Mouse (Mus musculus) yolk sac, embryonic 10.5 days (tissue): ENCODE data around the gene Rgl2.

Experiments used
- DNase-seq: peaks from one replicate; pipeline ENCODE4 v3.0.0-alpha.2; 2017; ENCODE audit warnings: low spot score

Rgl2 gene

GRCm38 (mm10) chr17:33908331-33909076 lies 20.8 kb upstream of the Rgl2 start:
- no peak for DNase-seq

GRCm38 (mm10) chr17:33909077-33909868 lies 20.1 kb upstream of the Rgl2 start, which contains the start of gene Daxx:
Gene Daxx (plus strand): TSS chr17:33909414.
- DNase-seq, result peak; percentile 99

GRCm38 (mm10) chr17:33909869-33910250 lies 19.5 kb upstream of the Rgl2 start:
- DNase-seq, result no peak

GRCm38 (mm10) chr17:33910346-33911051 lies 18.8 kb upstream of the Rgl2 start:
- DNase-seq, result no peak

GRCm38 (mm10) chr17:33911052-33911812 lies 18.1 kb upstream of the Rgl2 start:
- no peak for DNase-seq

- DNase-seq, result no peak
Measured at GRCm38 (mm10) chr17:33911813-33912414, 17.4 kb upstream of the Rgl2 start.

GRCm38 (mm10) chr17:33913264-33913663 lies 16.1 kb upstream of the Rgl2 start:
- no peak for DNase-seq

GRCm38 (mm10) chr17:33913905-33914304 lies 15.4 kb upstream of the Rgl2 start:
- DNase-seq, result no peak

- DNase-seq, result no peak
Measured at GRCm38 (mm10) chr17:33914969-33915391, 14.4 kb upstream of the Rgl2 start.

GRCm38 (mm10) chr17:33915671-33916250 lies 13.6 kb upstream of the Rgl2 start, which contains the start of the genes Tapbp and Zbtb22:
Gene Tapbp (plus strand): TSS chr17:33915899.
Gene Zbtb22 (plus strand): TSS chr17:33915904.
- DNase-seq, result peak; percentile 99

GRCm38 (mm10) chr17:33916294-33916693 lies 13.0 kb upstream of the Rgl2 start:
- DNase-seq, result no peak

GRCm38 (mm10) chr17:33916847-33917655 lies 12.3 kb upstream of the Rgl2 start:
- DNase-seq, result no peak

- DNase-seq, result no peak
Measured at GRCm38 (mm10) chr17:33917656-33918292, 11.6 kb upstream of the Rgl2 start.

- no peak for DNase-seq
Measured at GRCm38 (mm10) chr17:33918293-33919203, 10.8 kb upstream of the Rgl2 start.

- peak; percentile 58 for DNase-seq
Measured at GRCm38 (mm10) chr17:33919351-33920281, 9.7 kb upstream of the Rgl2 start.

- DNase-seq, result peak; percentile 84
Measured at GRCm38 (mm10) chr17:33920282-33921097, 8.9 kb upstream of the Rgl2 start.
